8 mouse cellular contexts compared by ENCODE assay signal in genomic region chr11:60953803-60954202, GRCm38 (mm10). TPM values are rescaled to one million over a fixed set of nuclear protein-coding genes. Genes with fewer than 3 reads are reported as not detected.
DNase-seq lines count a peak whose midpoint lies in the region; ATAC-seq and TF ChIP-seq lines count a peak whose summit lies in the region.

No protein-coding gene starts in this region.

- TF ChIP-seq CTCF in intestine, postnatal 0 days (IDR thresholded peaks at IDR 0.05; ENCODE audit: low read depth), result peak; percentile 94

- H3K4me1 ChIP-seq in embryonic facial prominence, embryonic 10.5 days, result peaks cover 11% of the 10 kb centered on the region
- no peaks in the 10 kb centered on the region for H3K4me1 ChIP-seq in intestine, postnatal 0 days (replicated peaks; ENCODE audit: control insufficient read depth, insufficient read depth, low read length)
- no peaks in the 10 kb centered on the region for H3K4me1 ChIP-seq in midbrain, embryonic 11.5 days (ENCODE audit: control insufficient read depth, insufficient read depth, low read length)

- ATAC-seq in granulocyte monocyte progenitor cell, adult 5-6 weeks (replicated peaks; ENCODE audit: poor library complexity, severe bottlenecking), result peak; percentile 88
- ATAC-seq in intestine, postnatal 0 days, result peak; percentile 82
- ATAC-seq in midbrain, embryonic 11.5 days (ENCODE audit: low FRiP score), result peak; percentile 93

- H3K9me3 ChIP-seq in embryonic facial prominence, embryonic 10.5 days, result no peaks in the 10 kb centered on the region
- no peaks in the 10 kb centered on the region for H3K9me3 ChIP-seq in intestine, postnatal 0 days (ENCODE audit: control insufficient read depth)
- no peaks in the 10 kb centered on the region for H3K9me3 ChIP-seq in midbrain, embryonic 11.5 days (ENCODE audit: control insufficient read depth, low read length)

- no peak overlapping the region for H3K4me3 ChIP-seq in embryonic facial prominence, embryonic 10.5 days
- no peak overlapping the region for H3K4me3 ChIP-seq in intestine, postnatal 0 days (ENCODE audit: low read depth, low read length)
- no peak overlapping the region for H3K4me3 ChIP-seq in midbrain, embryonic 11.5 days (ENCODE audit: low read depth, low read length)

- no peak overlapping the region for H3K9ac ChIP-seq in intestine, postnatal 0 days (ENCODE audit: low read depth, low read length)
- H3K9ac ChIP-seq in midbrain, embryonic 11.5 days (ENCODE audit: low read length), result no peak overlapping the region

- H3K4me2 ChIP-seq in intestine, postnatal 0 days (replicated peaks; ENCODE audit: low read depth), result peak overlapping the region; percentile 25; the same call in 1 of the 2 replicates
- no peak overlapping the region; the same call in 1 of the 2 replicates for H3K4me2 ChIP-seq in midbrain, embryonic 11.5 days

- peaks cover 44% of the 10 kb centered on the region for H3K36me3 ChIP-seq in embryonic facial prominence, embryonic 10.5 days (replicated peaks)
- peaks cover 41% of the 10 kb centered on the region for H3K36me3 ChIP-seq in intestine, postnatal 0 days (ENCODE audit: control insufficient read depth, insufficient read depth)
- no peaks in the 10 kb centered on the region for H3K36me3 ChIP-seq in midbrain, embryonic 11.5 days (ENCODE audit: control insufficient read depth, insufficient read depth, low read length)

- intact Hi-C loops in left cerebral cortex, postnatal 36 days (cut with DNase I), result loop anchor here (1.0 to 2.0 kb wide), 2 partner anchors 93 to 137 kb away; no protein-coding TSS in a partner anchor

- WGBS in embryonic facial prominence, embryonic 10.5 days, result 7% methylated on average over 15 of the region's 15 CpGs
- WGBS in intestine, postnatal 0 days, result 5% methylated on average over 15 of the region's 15 CpGs
- WGBS in midbrain, embryonic 11.5 days, result 6% methylated on average over 15 of the region's 15 CpGs

- peak; percentile 95 for DNase-seq in adrenal gland, postnatal 14 days
- peak; percentile 93 for DNase-seq in embryonic facial prominence, embryonic 10.5 days (ENCODE audit: low spot score)
- DNase-seq in left cerebral cortex, postnatal 36 days (ENCODE audit: low spot score in 2 of 2), result peak; percentile 82 to 83
- peak; percentile 98 for DNase-seq in midbrain, embryonic 11.5 days (ENCODE audit: low spot score, missing footprints)
- DNase-seq in skeletal muscle tissue, adult 2 months (ENCODE audit: low read depth, low spot score), result peak; percentile 93
- DNase-seq in yolk sac, embryonic 10.5 days (ENCODE audit: low spot score), result peak; percentile 86

- no peaks in the 10 kb centered on the region for H3K27me3 ChIP-seq in embryonic facial prominence, embryonic 10.5 days (replicated peaks; ENCODE audit: low read depth, poor library complexity, severe bottlenecking)
- no peaks in the 10 kb centered on the region for H3K27me3 ChIP-seq in intestine, postnatal 0 days (replicated peaks; ENCODE audit: control insufficient read depth, insufficient read depth, low read length)
- no peaks in the 10 kb centered on the region for H3K27me3 ChIP-seq in midbrain, embryonic 11.5 days (ENCODE audit: control insufficient read depth, insufficient read depth, low read length)

- 0 out of 2 replicates have a peak overlapping the region, but pooled peaks have one; percentile 7 for H3K27ac ChIP-seq in embryonic facial prominence, embryonic 10.5 days (replicated peaks)
- H3K27ac ChIP-seq in intestine, postnatal 0 days (ENCODE audit: low read depth, low read length), result no peak overlapping the region
- no peak overlapping the region for H3K27ac ChIP-seq in midbrain, embryonic 11.5 days (ENCODE audit: low read depth, low read length)

RNA-seq across cellular contexts. Expression of gene Map2k3, which starts 22.0 kb away (rescaled TPM):
- total RNA-seq in adrenal gland, postnatal 14 days (2021), result 70.0 and 74.3 TPM in 2 replicates
- 79.7 and 87.1 TPM in 2 replicates for polyA plus RNA-seq in embryonic facial prominence, embryonic 10.5 days (2016; fragmentation: Nextera tagmentation; extraction: Ambion mirVana)
- total RNA-seq in granulocyte monocyte progenitor cell, adult 5-6 weeks (2014; fragmentation: Nextera tagmentation), result 47.0 and 51.2 TPM in 2 replicates
- total RNA-seq in granulocyte monocyte progenitor cell, adult 5-6 weeks (2017), result 13.5 and 17.0 TPM in 2 replicates
- 86.4 and 86.5 TPM in 2 replicates for polyA plus RNA-seq in intestine, postnatal 0 days (2015; fragmentation: Nextera tagmentation; extraction: Ambion mirVana)
- 10 to 100 TPM; 13.2 to 13.3 TPM for total RNA-seq in left cerebral cortex, postnatal 36 days (2021)
- polyA plus RNA-seq in midbrain, embryonic 11.5 days (2014; fragmentation: Nextera tagmentation; extraction: Ambion mirVana), result 34.2 and 37.4 TPM in 2 replicates

RNA-seq across cellular contexts. Expression of gene Natd1, which starts 39.3 kb away (rescaled TPM):
- 17.9 and 18.4 TPM in 2 replicates for total RNA-seq in adrenal gland, postnatal 14 days (2021)
- 17.6 and 19.9 TPM in 2 replicates for polyA plus RNA-seq in embryonic facial prominence, embryonic 10.5 days (2016; fragmentation: Nextera tagmentation; extraction: Ambion mirVana)
- total RNA-seq in granulocyte monocyte progenitor cell, adult 5-6 weeks (2014; fragmentation: Nextera tagmentation), result 1.6 and 4.7 TPM in 2 replicates
- total RNA-seq in granulocyte monocyte progenitor cell, adult 5-6 weeks (2017), result 1.3 and 2.1 TPM in 2 replicates
- 8.9 and 9.3 TPM in 2 replicates for polyA plus RNA-seq in intestine, postnatal 0 days (2015; fragmentation: Nextera tagmentation; extraction: Ambion mirVana)
- 10 to 100 TPM in 1 of 2 experiments, 1 to 10 TPM in 1; 8.0 to 10.8 TPM for total RNA-seq in left cerebral cortex, postnatal 36 days (2021)
- polyA plus RNA-seq in midbrain, embryonic 11.5 days (2014; fragmentation: Nextera tagmentation; extraction: Ambion mirVana), result 18.3 and 24.3 TPM in 2 replicates
